Mouse (Mus musculus) myocyte (in vitro differentiated cells): ENCODE results near the gene Sdc3.

Experiments used
- CEBPB ChIP-seq: IDR thresholded peaks from 2 replicates; pipeline ENCODE4 v1.6.1; 2011; ENCODE audit warnings: mild to moderate bottlenecking, moderate library complexity; ENCODE audit not compliant: poor library complexity, insufficient read depth, severe bottlenecking
- E2F4 ChIP-seq: IDR thresholded peaks from one replicate; pipeline ENCODE4 v1.6.1; 2011; ENCODE audit warnings: mild to moderate bottlenecking, control low read depth, moderate library complexity; ENCODE audit not compliant: insufficient read depth
- MYOD1 ChIP-seq, 3 experiments: IDR thresholded peaks; one replicate each; pipeline ENCODE4 v1.6.1; 2011; ENCODE audit warnings: control low read depth in 2 of 3, low read depth in 2 of 3, mild to moderate bottlenecking in 2 of 3, moderate library complexity in 1 of 3; ENCODE audit not compliant: insufficient read length in 2 of 3, control insufficient read depth in 1 of 3
- POLR2A ChIP-seq: IDR thresholded peaks from one replicate; pipeline ENCODE4 v1.6.1; 2011; ENCODE audit warnings: low read depth, mild to moderate bottlenecking, control low read depth, moderate library complexity; ENCODE audit not compliant: insufficient read length
- POLR2AphosphoS2 ChIP-seq: IDR thresholded peaks from one replicate; pipeline ENCODE4 v1.6.1; 2011; ENCODE audit warnings: low read depth, control low read depth; ENCODE audit not compliant: insufficient read length
- REST ChIP-seq: IDR thresholded peaks from one replicate; pipeline ENCODE4 v1.6.1; 2011; ENCODE audit warnings: mild to moderate bottlenecking, control low read depth, moderate library complexity; ENCODE audit not compliant: insufficient read depth, insufficient read length

- no peak for TF ChIP-seq POLR2A
- no peak for TF ChIP-seq E2F4
- TF ChIP-seq REST = no peak
- TF ChIP-seq POLR2AphosphoS2 = no peak
- no peak for TF ChIP-seq MYOD1 (IDR thresholded peaks at IDR 0.05; ENCODE audit: control insufficient read depth in 1 of 3, insufficient read length in 2 of 3, low read depth in 2 of 3)
- no peak for TF ChIP-seq CEBPB
Observed at GRCm38 (mm10) chr4:130793180-130793501, 804 bp downstream of the Sdc3 start.
